15 mouse cellular contexts compared by ENCODE assay signal in the genomic region with DNA sequence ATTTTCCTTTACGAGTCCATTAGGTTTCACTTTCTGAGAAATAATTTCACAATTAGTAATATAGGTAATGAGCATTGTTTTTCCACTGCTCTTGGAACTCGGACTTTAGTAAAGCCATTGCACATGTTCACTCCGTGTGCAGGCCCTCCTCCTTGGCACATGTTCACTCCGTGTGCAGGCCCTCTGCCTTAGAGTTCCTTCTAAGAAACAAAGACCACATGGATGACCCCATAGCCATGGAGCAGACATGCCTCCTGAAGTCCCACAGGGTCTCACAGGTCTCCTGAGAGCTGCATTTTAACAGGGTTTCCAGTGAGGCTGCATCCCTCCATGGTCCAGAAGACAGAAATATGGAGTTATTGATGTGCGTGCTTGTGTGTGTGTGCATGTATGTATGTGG.
"Had no signal": no experiment of that assay in that cellular context is flagged by ENCODE, and none has a peak within 500 bp of the region (broad histone marks: within the 10 kb centered on the region; RNA-seq: fewer than 3 reads in every experiment).

No protein-coding gene starts in this region.

- H3K27me3 ChIP-seq: intestine, embryonic 15.5 days; limb, embryonic 12.5 days; limb, embryonic 15.5 days; midbrain, embryonic 12.5 days; midbrain, embryonic 15.5 days had no signal

- DNase-seq: kidney, adult 11 months; kidney, adult 9 months; kidney, postnatal 14 days; kidney, postnatal 4 days; lung, adult 2 months; lung, postnatal 14 days; retina, postnatal 1 day; thymus, adult 18-20 months; thymus, postnatal 36 days had no signal

- H3K27ac ChIP-seq: intestine, embryonic 15.5 days; limb, embryonic 12.5 days; limb, embryonic 15.5 days; macrophage; midbrain, embryonic 12.5 days; midbrain, embryonic 15.5 days had no signal

- H3K4me2 ChIP-seq: intestine, embryonic 15.5 days; limb, embryonic 12.5 days; limb, embryonic 15.5 days; midbrain, embryonic 12.5 days; midbrain, embryonic 15.5 days had no signal

- H3K9ac ChIP-seq: intestine, embryonic 15.5 days; limb, embryonic 12.5 days; limb, embryonic 15.5 days; midbrain, embryonic 12.5 days; midbrain, embryonic 15.5 days had no signal

- H3K9me3 ChIP-seq: intestine, embryonic 15.5 days; limb, embryonic 12.5 days; limb, embryonic 15.5 days; midbrain, embryonic 12.5 days; midbrain, embryonic 15.5 days had no signal

- H3K4me1 ChIP-seq: intestine, embryonic 15.5 days; limb, embryonic 12.5 days; limb, embryonic 15.5 days; midbrain, embryonic 15.5 days had no signal

- H3K36me3 ChIP-seq: intestine, embryonic 15.5 days; limb, embryonic 12.5 days; limb, embryonic 15.5 days; midbrain, embryonic 12.5 days; midbrain, embryonic 15.5 days had no signal

- H3K4me3 ChIP-seq: intestine, embryonic 15.5 days; limb, embryonic 12.5 days; limb, embryonic 15.5 days; midbrain, embryonic 12.5 days; midbrain, embryonic 15.5 days had no signal

- ATAC-seq: intestine, embryonic 15.5 days; midbrain, embryonic 15.5 days had no signal
